Mouse (Mus musculus) testis, postnatal 10 days (tissue): Measurements from ENCODE around the gene 1810043G02Rik.
"Not testable (repeated sequence)": the region's sequence is repeated elsewhere in the genome, so short reads cannot be mapped to it uniquely, and the experiment has no call there.

ENCODE experiments used
- DNase-seq: peaks from one replicate; pipeline ENCODE4 v3.0.0; 2021; ENCODE audit warnings: low spot score

The 1810043G02Rik gene

GRCm38 (mm10) chr10:77978351-77979350 lies at the start of gene 1810043G02Rik:
Gene 1810043G02Rik, plus strand, starts transcription at chr10:77978524.
- peak; percentile 100 for DNase-seq

GRCm38 (mm10) chr10:77939685-77940084 lies 38.6 kb upstream of the 1810043G02Rik start:
- no peak for DNase-seq

- DNase-seq: not testable (repeated sequence)
These were observed 27.9 kb upstream of the 1810043G02Rik start for GRCm38 (mm10) chr10:77950468-77950867.

GRCm38 (mm10) chr10:77962725-77963124 lies 15.6 kb upstream of the 1810043G02Rik start:
- no peak for DNase-seq

- no peak for DNase-seq
These were observed 14.4 kb upstream of the 1810043G02Rik start for GRCm38 (mm10) chr10:77963971-77964370.

- no peak for DNase-seq
These were observed 8.9 kb upstream of the 1810043G02Rik start for GRCm38 (mm10) chr10:77969274-77969972.

GRCm38 (mm10) chr10:77969973-77970325 lies 8.4 kb upstream of the 1810043G02Rik start:
- DNase-seq: no peak

- no peak for DNase-seq
These were observed 7.8 kb upstream of the 1810043G02Rik start, which contains the start of gene Trpm2 for GRCm38 (mm10) chr10:77970481-77970880. Gene Trpm2, minus strand, starts transcription at chr10:77970563.

- DNase-seq: no peak
These were observed 7.1 kb upstream of the 1810043G02Rik start for GRCm38 (mm10) chr10:77971191-77971590.

- DNase-seq: peak; percentile 85
These were observed 6.4 kb upstream of the 1810043G02Rik start for GRCm38 (mm10) chr10:77971709-77972553.

GRCm38 (mm10) chr10:77974323-77974722 lies 4.0 kb upstream of the 1810043G02Rik start:
- DNase-seq: no peak

GRCm38 (mm10) chr10:77974811-77975210 lies 3.5 kb upstream of the 1810043G02Rik start:
- DNase-seq: no peak

- DNase-seq: no peak
These were observed 2.7 kb upstream of the 1810043G02Rik start for GRCm38 (mm10) chr10:77975653-77976052.

- DNase-seq: peak; percentile 68
These were observed 1.7 kb upstream of the 1810043G02Rik start for GRCm38 (mm10) chr10:77976458-77977150.

- peak; percentile 84 for DNase-seq
These were observed 6.3 kb downstream of the 1810043G02Rik start for GRCm38 (mm10) chr10:77984660-77985059.

GRCm38 (mm10) chr10:77985775-77986174 lies 7.5 kb downstream of the 1810043G02Rik start:
- no peak for DNase-seq

- DNase-seq: no peak
These were observed 17.3 kb downstream of the 1810043G02Rik start for GRCm38 (mm10) chr10:77995639-77996038.

- DNase-seq: no peak
These were observed 21.9 kb downstream of the 1810043G02Rik start for GRCm38 (mm10) chr10:78000200-78000599.

GRCm38 (mm10) chr10:78001796-78002195 lies 23.5 kb downstream of the 1810043G02Rik start:
- no peak for DNase-seq

GRCm38 (mm10) chr10:78002316-78002715 lies 24.0 kb downstream of the 1810043G02Rik start:
- no peak for DNase-seq

- DNase-seq: no peak
These were observed 26.3 kb downstream of the 1810043G02Rik start for GRCm38 (mm10) chr10:78004479-78005100.
